Mouse (Mus musculus) regulatory T cell (primary cell): Measurements from ENCODE around the gene Hoxb7.

Experiments used
- in situ Hi-C: fragments of 300-600 bp; cut with MboI, MseI; formaldehyde crosslinking; loops from one replicate; pipeline ENCODE4 v1.15.1; 2025; ENCODE audit warnings: high pct_unique_total_duplicates

The Hoxb7 gene

GRCm38 (mm10) chr11:96313134-96313533, 26.7 kb downstream of the Hoxb7 start:
- in situ Hi-C loops, result loop anchor here (10.0 kb wide), 1 partner anchor 452 kb away; no protein-coding TSS in a partner anchor

GRCm38 (mm10) chr11:96313806-96314428, 27.5 kb downstream of the Hoxb7 start:
- in situ Hi-C loops, result loop anchor here (10.0 kb wide), 1 partner anchor 451 kb away; no protein-coding TSS in a partner anchor

DNA sequence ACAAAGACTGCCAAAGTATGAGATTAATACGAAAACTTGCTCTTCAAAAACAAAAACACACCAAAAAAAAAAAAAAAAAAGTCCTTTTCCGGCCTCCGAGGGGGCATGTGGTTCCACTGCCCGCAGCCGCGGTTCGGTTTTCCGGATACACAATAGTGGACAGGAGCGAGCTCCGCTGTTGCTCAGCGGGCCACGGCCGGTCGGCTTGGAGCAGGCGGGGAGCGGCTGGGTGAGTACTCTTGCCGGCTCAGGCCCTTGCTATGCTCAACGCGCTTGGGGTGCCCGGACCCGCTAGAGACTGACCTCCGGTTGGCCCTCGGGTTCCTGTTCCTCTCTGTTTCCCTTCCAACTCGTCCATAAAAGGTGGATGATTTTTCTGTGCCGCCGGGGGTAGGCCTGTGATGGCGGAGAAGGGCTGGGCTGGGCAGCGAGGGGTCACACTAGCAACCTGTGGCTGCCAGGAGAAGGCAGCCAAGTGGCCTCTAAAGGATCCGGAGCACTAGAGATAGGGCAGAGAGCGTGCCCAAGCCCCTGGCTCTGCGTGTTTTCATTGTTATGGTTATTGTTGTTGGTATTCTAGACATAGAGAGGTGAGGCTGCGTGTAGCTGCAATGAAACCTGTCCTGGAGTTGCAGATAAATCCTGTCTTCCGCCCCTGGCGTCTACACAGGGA, 28.4 kb downstream of the Hoxb7 start:
- in situ Hi-C loops, result loop anchor here (10.0 kb wide), 1 partner anchor 450 kb away; no protein-coding TSS in a partner anchor

DNA sequence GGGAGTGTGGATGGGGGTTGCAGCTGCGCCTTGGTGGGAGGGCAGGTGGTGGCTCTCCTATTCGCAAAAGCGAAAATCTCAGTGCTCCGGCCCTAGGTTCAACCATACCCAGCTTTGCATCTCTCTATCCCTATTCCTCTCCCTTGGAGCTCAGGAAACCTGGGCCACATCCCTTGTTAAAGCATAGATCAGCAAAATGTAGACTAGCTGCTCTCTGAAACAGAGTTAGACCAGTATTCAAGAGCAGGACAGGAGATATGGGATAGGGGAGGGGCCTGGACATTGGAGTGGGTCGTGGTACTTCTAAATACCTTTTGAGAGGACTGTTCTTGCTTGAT, 28.9 kb downstream of the Hoxb7 start:
- in situ Hi-C loops, result loop anchor here (10.0 kb wide), 1 partner anchor 449 kb away; no protein-coding TSS in a partner anchor

GRCm38 (mm10) chr11:96316696-96317607, 30.5 kb downstream of the Hoxb7 start:
- in situ Hi-C loops, result loop anchor here (10.0 kb wide), 1 partner anchor 448 kb away; no protein-coding TSS in a partner anchor

GRCm38 (mm10) chr11:96317608-96318367, 31.4 kb downstream of the Hoxb7 start, which contains the start of gene Hoxb4:
Gene Hoxb4, plus strand, starts transcription at chr11:96318267.
- in situ Hi-C loops, result loop anchor here (10.0 kb wide), 1 partner anchor 447 kb away; no protein-coding TSS in a partner anchor

DNA sequence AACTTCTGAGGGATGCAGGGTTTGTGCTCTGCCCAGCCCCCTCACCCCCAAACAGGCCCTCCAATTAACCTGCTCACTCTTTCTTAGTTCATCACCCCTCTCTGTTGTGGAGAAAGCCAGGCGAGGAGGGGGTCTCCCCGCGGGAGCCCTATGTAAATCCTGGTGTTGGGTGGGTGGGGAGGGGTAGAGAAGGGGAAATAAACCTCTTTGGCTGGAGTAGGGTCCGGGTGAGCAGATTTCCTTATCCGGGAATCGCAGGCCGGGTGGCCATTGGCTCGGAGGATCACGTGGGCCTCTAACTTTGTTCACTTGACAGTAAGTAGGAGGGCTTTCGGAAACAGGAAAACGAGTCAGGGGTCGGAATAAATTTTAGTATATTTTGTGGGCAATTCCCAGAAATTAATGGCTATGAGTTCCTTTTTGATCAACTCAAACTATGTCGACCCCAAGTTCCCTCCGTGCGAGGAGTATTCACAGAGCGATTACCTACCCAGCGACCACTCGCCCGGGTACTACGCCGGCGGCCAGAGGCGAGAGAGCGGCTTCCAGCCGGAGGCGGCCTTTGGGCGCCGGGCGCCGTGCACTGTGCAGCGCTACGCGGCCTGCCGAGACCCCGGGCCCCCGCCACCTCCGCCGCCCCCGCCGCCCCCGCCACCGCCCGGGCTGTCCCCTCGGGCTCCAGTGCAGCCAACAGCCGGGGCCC, 32.1 kb downstream of the Hoxb7 start:
- in situ Hi-C loops, result loop anchor here (10.0 kb wide), 1 partner anchor 446 kb away; no protein-coding TSS in a partner anchor

- in situ Hi-C loops, result loop anchor here (10.0 kb wide), 1 partner anchor 446 kb away; no protein-coding TSS in a partner anchor
Measured at GRCm38 (mm10) chr11:96319071-96319902, 32.9 kb downstream of the Hoxb7 start.

- in situ Hi-C loops, result loop anchor here (10.0 kb wide), 1 partner anchor 445 kb away; no protein-coding TSS in a partner anchor
Measured at GRCm38 (mm10) chr11:96319910-96320309, 33.5 kb downstream of the Hoxb7 start.

GRCm38 (mm10) chr11:96320688-96321087, 34.3 kb downstream of the Hoxb7 start:
- in situ Hi-C loops, result no loop called here

DNA sequence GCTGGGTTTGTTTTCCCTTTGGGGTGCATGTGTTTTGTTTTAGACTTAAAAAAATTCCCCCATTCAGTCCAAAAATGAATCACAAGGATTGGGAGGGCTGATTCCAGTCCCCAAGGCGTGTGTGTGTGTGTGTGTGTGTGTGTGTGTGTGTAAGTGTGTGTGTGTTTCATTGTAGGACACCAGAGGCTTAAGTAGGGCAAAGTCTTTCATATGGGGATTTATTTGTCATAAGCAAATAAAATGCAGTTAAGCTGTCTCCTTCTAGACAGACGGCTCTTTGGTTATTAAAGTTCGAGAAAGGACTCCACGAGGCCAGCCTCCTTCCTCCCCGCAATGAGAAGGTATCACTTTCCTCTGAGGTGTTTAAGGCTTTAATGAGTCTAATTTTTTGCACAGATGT, 35.4 kb downstream of the Hoxb7 start:
- in situ Hi-C loops, result no loop called here

- in situ Hi-C loops, result no loop called here
Measured at GRCm38 (mm10) chr11:96322738-96323137, 36.3 kb downstream of the Hoxb7 start.

GRCm38 (mm10) chr11:96323154-96323553, 36.7 kb downstream of the Hoxb7 start, which contains the start of gene Hoxb3:
Gene Hoxb3, plus strand, starts transcription at chr11:96323326.
- in situ Hi-C loops, result no loop called here

- in situ Hi-C loops, result no loop called here
Measured at GRCm38 (mm10) chr11:96324125-96324524, 37.7 kb downstream of the Hoxb7 start.

GRCm38 (mm10) chr11:96324965-96325364, 38.5 kb downstream of the Hoxb7 start:
- in situ Hi-C loops, result no loop called here

GRCm38 (mm10) chr11:96325747-96326212, 39.4 kb downstream of the Hoxb7 start:
- in situ Hi-C loops, result no loop called here

- in situ Hi-C loops, result no loop called here
Measured at GRCm38 (mm10) chr11:96326705-96327104, 40.3 kb downstream of the Hoxb7 start.

GRCm38 (mm10) chr11:96327122-96327521, 40.7 kb downstream of the Hoxb7 start:
- in situ Hi-C loops, result no loop called here

- in situ Hi-C loops, result no loop called here
Measured at GRCm38 (mm10) chr11:96327750-96328149, 41.3 kb downstream of the Hoxb7 start.
